Mouse (Mus musculus) spleen, adult 12 weeks (tissue): ENCODE results near the gene Mrpl10.

Experiments
- DNase-seq: peaks from one replicate; pipeline ENCODE4 v3.0.0; 2022; ENCODE audit warnings: low spot score

The Mrpl10 gene

GRCm38 (mm10) chr11:97029686-97030417 lies 11.5 kb upstream of the Mrpl10 start, which contains the start of gene Scrn2:
Gene Scrn2 (plus strand): TSS chr11:97029938.
- DNase-seq, result peak; percentile 85

GRCm38 (mm10) chr11:97030426-97030825 lies 10.9 kb upstream of the Mrpl10 start:
- no peak for DNase-seq

GRCm38 (mm10) chr11:97031977-97032376 lies 9.4 kb upstream of the Mrpl10 start:
- no peak for DNase-seq

- no peak for DNase-seq
These were observed 8.9 kb upstream of the Mrpl10 start for GRCm38 (mm10) chr11:97032499-97032898.

GRCm38 (mm10) chr11:97033781-97034180 lies 7.6 kb upstream of the Mrpl10 start:
- no peak for DNase-seq

GRCm38 (mm10) chr11:97036141-97036540 lies 5.2 kb upstream of the Mrpl10 start:
- DNase-seq, result no peak

DNA sequence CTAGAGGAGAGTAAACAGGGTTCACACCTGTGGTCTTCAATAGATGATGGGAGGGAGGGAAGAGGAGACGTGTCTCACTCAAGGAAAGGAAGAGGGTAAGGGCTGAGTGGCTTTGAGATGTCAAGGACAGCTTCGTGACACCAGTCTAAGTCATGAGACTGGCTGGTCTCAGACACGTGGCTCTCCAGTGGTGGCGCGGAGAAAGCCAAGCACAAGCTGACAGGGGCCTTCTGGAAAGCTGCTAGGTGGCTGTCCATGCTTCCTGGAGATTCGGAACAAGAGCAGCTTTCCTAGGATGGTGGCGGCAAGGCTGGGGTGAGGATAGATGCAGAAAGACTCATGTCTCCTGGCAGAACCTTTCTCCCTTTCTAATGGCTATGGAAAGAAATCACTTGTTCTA lies 2.5 kb upstream of the Mrpl10 start:
- DNase-seq, result no peak

GRCm38 (mm10) chr11:97040301-97041021 lies 899 bp upstream of the Mrpl10 start:
- no peak for DNase-seq

DNA sequence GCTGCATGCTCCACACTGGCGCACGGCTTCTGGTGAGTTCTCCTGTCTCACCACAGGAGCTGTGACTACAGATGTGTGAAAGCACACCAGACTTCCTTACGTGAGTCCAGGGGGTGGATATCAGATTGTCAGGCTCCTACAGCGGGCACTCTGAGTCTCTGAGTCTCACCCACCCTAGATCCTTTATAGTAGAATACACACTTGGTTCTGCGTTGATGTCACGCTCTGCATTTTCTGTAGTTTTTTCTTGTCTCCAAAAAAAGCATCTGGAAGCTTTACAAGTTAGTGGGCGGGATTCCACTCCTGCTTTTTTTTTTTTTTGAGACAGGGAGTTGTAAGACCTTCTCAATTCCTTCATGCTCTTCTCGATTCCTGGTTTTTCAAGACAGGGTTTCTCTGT lies 3.5 kb downstream of the Mrpl10 start:
- no peak for DNase-seq

GRCm38 (mm10) chr11:97045861-97046260 lies 4.5 kb downstream of the Mrpl10 start:
- DNase-seq, result no peak

- no peak for DNase-seq
These were observed 6.8 kb downstream of the Mrpl10 start for GRCm38 (mm10) chr11:97048090-97048650.

- no peak for DNase-seq
These were observed 8.2 kb downstream of the Mrpl10 start for GRCm38 (mm10) chr11:97049492-97050085.

DNA sequence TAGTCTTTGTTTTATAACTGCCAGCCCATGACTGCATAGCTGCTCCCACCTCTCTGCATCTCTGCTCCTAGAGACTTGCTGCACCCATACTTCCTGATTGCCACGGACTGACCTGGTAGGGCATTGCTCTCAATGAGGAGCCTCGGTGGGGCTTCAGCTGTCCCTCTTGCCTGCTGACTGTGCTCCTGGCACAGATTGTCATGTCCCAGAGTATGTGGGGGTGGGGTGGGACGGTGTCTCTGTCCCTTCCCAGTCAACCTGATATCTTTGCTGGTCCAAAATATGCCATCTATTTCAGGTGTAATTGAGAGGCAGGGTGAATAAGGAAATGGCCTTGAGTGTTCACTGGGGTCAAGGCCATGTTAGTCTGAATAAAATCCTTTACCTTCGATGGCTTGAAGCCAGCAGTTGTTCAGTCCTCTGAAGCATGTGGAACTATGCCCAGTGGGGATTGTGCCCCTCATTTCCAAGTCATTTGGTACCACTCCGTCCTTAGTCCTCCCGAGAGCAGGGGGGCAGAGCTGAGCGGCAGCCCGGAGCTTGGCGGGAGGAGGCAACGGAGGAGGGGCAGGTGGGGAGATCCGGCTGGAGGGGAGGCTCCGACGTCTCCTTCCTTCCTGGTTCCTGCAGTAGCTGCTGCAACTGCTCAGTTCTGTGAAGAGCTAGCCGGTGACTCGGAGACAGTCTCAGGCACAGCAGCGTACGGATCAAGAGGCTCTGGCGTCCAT lies 9.0 kb downstream of the Mrpl10 start, which contains the start of gene Osbpl7:
TSS of gene Osbpl7 (plus strand) at position 413 of the 728 bp plus-strand sequence.
- peak; percentile 19 for DNase-seq

DNA sequence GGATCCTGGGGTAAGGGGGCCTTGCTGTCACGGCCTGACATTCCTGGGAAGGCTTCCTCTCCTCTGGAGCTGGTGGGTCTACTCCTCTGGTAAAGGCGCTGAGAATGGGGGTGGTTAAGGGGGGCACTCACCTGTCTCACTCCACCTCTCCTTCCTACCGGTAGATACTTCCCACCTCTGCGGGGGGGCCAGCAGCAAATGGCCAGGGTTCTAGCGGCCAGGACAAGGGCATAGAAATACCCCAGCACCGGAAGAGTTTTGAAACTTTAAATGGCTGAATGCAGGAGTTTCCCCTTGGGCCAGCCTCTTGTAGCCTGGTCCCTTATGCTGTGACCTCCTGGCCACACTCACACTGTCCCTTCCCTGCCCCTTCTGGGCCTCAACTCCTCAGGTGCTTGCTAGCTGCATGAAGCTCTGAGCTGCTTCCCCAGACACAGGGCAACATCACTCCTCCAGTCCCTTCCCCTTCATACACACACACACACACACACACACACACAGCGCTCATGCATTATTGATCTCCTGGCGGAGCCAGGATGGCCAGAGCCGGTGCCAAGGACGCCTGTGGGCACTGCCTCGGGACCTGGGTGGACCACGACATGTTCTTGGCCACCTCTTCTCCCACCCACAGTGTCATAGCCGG lies 9.7 kb downstream of the Mrpl10 start:
- no peak for DNase-seq

DNA sequence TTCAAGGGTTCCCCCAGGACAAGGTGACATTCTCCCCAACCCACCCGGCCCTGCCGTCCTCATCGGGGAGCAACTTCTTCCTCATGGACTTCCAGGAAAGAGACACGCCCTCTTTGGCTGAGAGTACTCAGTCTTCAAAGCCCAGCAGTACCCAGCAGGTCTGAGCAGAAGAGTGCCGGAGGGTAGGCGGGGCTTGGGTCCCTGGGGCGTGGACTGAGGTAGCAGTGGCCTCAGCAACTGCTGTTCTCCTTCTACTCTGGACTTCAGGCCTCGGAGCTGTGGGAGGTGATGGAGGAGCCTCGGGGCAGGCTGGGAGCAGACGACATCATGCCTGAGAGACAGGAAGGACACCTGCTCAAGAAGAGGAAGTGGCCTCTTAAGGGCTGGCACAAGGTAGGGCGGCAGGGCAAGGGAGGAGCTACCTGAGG lies 10.9 kb downstream of the Mrpl10 start:
- DNase-seq, result peak; percentile 26

- no peak for DNase-seq
These were observed 22.0 kb downstream of the Mrpl10 start for GRCm38 (mm10) chr11:97063274-97063920.

- DNase-seq, result no peak
These were observed 22.5 kb downstream of the Mrpl10 start for GRCm38 (mm10) chr11:97063921-97064295.

DNA sequence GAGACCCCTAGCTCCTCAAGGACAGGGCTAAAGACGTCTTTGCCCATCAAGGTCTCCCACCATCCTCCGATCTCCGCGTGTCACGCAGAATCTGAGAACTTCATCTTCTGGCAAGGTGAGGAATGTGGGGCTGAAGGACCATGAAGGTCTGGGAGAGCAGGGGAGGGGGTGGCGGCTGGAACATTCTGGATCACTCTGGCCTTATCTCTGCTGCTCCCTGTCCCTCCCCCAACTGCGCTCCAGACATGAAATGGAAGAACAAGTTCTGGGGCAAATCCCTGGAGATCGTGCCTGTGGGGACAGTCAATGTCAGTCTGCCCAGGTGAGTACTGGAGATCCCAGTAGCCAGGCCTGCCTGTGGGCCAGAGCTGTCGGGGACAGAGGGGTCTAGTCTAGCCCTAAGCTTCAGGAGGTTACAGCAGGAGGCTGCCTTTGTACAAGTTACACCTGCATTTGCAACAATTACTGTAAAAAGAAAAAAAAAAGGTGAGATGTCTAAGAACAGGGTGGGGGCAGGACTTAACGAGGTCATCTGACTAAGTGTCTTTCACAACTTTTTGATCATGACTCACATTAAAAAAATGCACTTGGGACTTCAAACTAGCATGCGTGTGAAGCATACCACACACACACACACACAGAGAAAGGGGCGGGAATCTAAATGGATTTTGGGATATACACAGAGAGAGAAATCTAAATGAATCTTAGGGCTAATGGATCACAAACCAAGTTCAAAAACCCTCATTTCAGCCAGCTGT lies 24.4 kb downstream of the Mrpl10 start:
- DNase-seq, result no peak

- no peak for DNase-seq
These were observed 25.4 kb downstream of the Mrpl10 start for GRCm38 (mm10) chr11:97066656-97067360.

GRCm38 (mm10) chr11:97069333-97069732 lies 28.0 kb downstream of the Mrpl10 start:
- no peak for DNase-seq
